Mouse (Mus musculus): ENCODE results near the gene 1700029P11Rik.
"Not testable (repeated sequence)": the region's sequence is repeated elsewhere in the genome, so short reads cannot be mapped to it uniquely, and the experiment has no call there.

Gene 1700029P11Rik

GRCm38 (mm10) chr15:81957598-81957997 is 22.7 kb upstream of the 1700029P11Rik start:
- no peak for DNase-seq (ENCODE audit: low read depth, low spot score)

GRCm38 (mm10) chr15:81958906-81959305 is 21.4 kb upstream of the 1700029P11Rik start:
- DNase-seq (ENCODE audit: low read depth, low spot score), result no peak

- peak; percentile 92 for DNase-seq (ENCODE audit: low read depth, low spot score)
Measured at GRCm38 (mm10) chr15:81960171-81961077, 19.9 kb upstream of the 1700029P11Rik start, which contains the start of gene Pmm1. Gene Pmm1 (minus strand): TSS chr15:81960930.

- DNase-seq (ENCODE audit: low read depth, low spot score), result no peak
Measured at GRCm38 (mm10) chr15:81961078-81961451, 19.3 kb upstream of the 1700029P11Rik start.

- no peak for DNase-seq (ENCODE audit: low read depth, low spot score)
Measured at GRCm38 (mm10) chr15:81964262-81964661, 16.1 kb upstream of the 1700029P11Rik start.

GRCm38 (mm10) chr15:81964980-81965545 is 15.3 kb upstream of the 1700029P11Rik start:
- DNase-seq (ENCODE audit: low read depth, low spot score), result no peak

- DNase-seq (ENCODE audit: low read depth, low spot score), result no peak
Measured at GRCm38 (mm10) chr15:81966062-81966829, 14.1 kb upstream of the 1700029P11Rik start.

- no peak for DNase-seq (ENCODE audit: low read depth, low spot score)
Measured at GRCm38 (mm10) chr15:81967821-81968220, 12.5 kb upstream of the 1700029P11Rik start.

GRCm38 (mm10) chr15:81968447-81968846 is 11.9 kb upstream of the 1700029P11Rik start:
- no peak for DNase-seq (ENCODE audit: low read depth, low spot score)

GRCm38 (mm10) chr15:81969173-81969572 is 11.2 kb upstream of the 1700029P11Rik start:
- DNase-seq (ENCODE audit: low read depth, low spot score), result no peak

GRCm38 (mm10) chr15:81969635-81970034 is 10.7 kb upstream of the 1700029P11Rik start:
- not testable (repeated sequence) for DNase-seq (ENCODE audit: low read depth, low spot score)

GRCm38 (mm10) chr15:81970498-81970897 is 9.8 kb upstream of the 1700029P11Rik start:
- not testable (repeated sequence) for DNase-seq (ENCODE audit: low read depth, low spot score)

- DNase-seq (ENCODE audit: low read depth, low spot score), result not testable (repeated sequence)
Measured at GRCm38 (mm10) chr15:81975156-81975555, 5.2 kb upstream of the 1700029P11Rik start.

- DNase-seq (ENCODE audit: low read depth, low spot score), result no peak
Measured at GRCm38 (mm10) chr15:81982173-81982572, 1.8 kb downstream of the 1700029P11Rik start.

- DNase-seq (ENCODE audit: low read depth, low spot score), result no peak
Measured at GRCm38 (mm10) chr15:81985267-81986161, 5.2 kb downstream of the 1700029P11Rik start.

- no peak for DNase-seq (ENCODE audit: low read depth, low spot score)
Measured at GRCm38 (mm10) chr15:81987646-81988045, 7.3 kb downstream of the 1700029P11Rik start, which contains the start of gene Xrcc6. Gene Xrcc6 (plus strand): TSS chr15:81987835.

- DNase-seq (ENCODE audit: low read depth, low spot score), result peak; percentile 65
Measured at GRCm38 (mm10) chr15:81989371-81990062, 9.2 kb downstream of the 1700029P11Rik start.

- no peak for DNase-seq (ENCODE audit: low read depth, low spot score)
Measured at GRCm38 (mm10) chr15:81990549-81990948, 10.2 kb downstream of the 1700029P11Rik start.

GRCm38 (mm10) chr15:81993992-81994391 is 13.7 kb downstream of the 1700029P11Rik start:
- DNase-seq (ENCODE audit: low read depth, low spot score), result no peak

- DNase-seq (ENCODE audit: low read depth, low spot score), result no peak
Measured at GRCm38 (mm10) chr15:82004257-82004656, 23.9 kb downstream of the 1700029P11Rik start.

All from brain, embryonic 18.5 days (tissue).